Mouse (Mus musculus): ENCODE results near the gene Usp53. TPM values are rescaled to one million over a fixed set of nuclear protein-coding genes. Genes with fewer than 3 reads are reported as not detected.

Gene Usp53
- total RNA-seq, 1 experiment from 2014 or later, result 8.3 TPM

GRCm38 (mm10) chr3:122898254-122898653 lies 86.1 kb downstream of the Usp53 start:
- no peak for ATAC-seq (replicated peaks; ENCODE audit: insufficient number of reproducible peaks, low FRiP score, low TSS enrichment, poor library complexity, severe bottlenecking)

DNA sequence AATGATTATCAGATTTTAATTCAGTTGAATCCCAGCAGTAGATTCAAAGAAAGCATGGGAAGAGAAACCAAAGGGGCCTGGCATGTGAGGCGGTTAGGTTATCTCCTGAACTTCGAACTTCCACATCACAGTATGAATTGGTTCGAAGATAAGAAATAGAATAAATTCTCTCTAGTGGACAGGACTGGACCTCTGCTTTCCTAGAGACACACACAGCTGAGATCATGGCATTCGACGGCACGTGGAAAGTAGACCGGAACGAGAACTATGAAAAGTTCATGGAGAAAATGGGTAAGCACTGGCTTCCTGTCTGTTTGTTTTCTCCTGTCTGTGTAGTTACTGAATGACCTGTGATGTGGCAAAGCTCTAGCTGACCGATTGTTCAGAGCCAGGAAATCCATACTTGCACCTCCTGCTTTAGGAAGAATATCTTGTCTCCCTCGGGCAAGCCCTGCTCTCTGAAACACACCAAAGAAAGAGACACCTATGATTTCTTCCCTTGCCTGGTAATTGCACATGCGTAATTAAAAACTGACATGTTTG lies 89.0 kb downstream of the Usp53 start:
- no peak for ATAC-seq (replicated peaks; ENCODE audit: insufficient number of reproducible peaks, low FRiP score, low TSS enrichment, poor library complexity, severe bottlenecking)

DNA sequence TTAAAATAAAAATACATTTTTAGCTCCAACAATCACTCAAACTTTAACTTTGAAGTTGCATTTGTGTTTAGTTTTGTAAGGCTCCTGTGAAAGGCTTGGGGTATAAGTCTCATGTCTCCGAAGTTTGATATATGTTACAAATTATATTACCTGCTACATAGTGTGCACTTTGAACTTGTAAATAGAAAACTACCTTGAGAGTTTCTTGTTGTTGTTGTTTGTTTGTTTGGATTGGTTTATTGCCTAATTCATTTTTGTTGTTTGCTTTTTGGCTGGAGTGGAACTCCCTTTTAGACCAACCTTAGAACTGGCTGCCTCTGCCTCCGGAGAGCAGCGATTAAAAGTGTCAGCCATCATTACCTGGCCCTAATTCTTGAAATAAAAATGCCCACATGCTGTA lies 89.5 kb downstream of the Usp53 start, which contains the start of gene Fabp2:
TSS of gene Fabp2 (plus strand) at position 301 of the 400 bp plus-strand sequence.
- no peak for ATAC-seq (replicated peaks; ENCODE audit: insufficient number of reproducible peaks, low FRiP score, low TSS enrichment, poor library complexity, severe bottlenecking)

GRCm38 (mm10) chr3:122888371-122888819 lies 95.9 kb downstream of the Usp53 start:
- no peak for ATAC-seq (replicated peaks; ENCODE audit: insufficient number of reproducible peaks, low FRiP score, low TSS enrichment, poor library complexity, severe bottlenecking)

GRCm38 (mm10) chr3:122887505-122888301 lies 96.6 kb downstream of the Usp53 start:
- ATAC-seq (replicated peaks; ENCODE audit: insufficient number of reproducible peaks, low FRiP score, low TSS enrichment, poor library complexity, severe bottlenecking), result no peak

Other genes with a start within 250 kb of the Usp53 start
- not detected in 3 replicates for gene Fabp2, start 89.4 kb downstream of the Usp53 start, total RNA-seq (2017)
- not detected in 3 replicates for gene Gm10959, start 65.2 kb downstream of the Usp53 start, total RNA-seq (2017)
- gene 1810037I17Rik, start 60.3 kb downstream of the Usp53 start, total RNA-seq (2017), result 21.4 to 34.4 TPM (median 33.6 TPM) in 3 replicates
- not detected in 3 replicates for gene Myoz2, start 50.5 kb upstream of the Usp53 start, total RNA-seq (2017)

All from monocyte, adult 5-6 weeks (primary cell).